Mouse (Mus musculus) thymus, adult 18-20 months (tissue): ENCODE data around the gene Cntfr.

Source experiments
- DNase-seq, 2 experiments: peaks; one replicate each; pipeline ENCODE4 v3.0.0; 2022; ENCODE audit warnings: mixed read lengths in 2 of 2

Gene Cntfr

DNA sequence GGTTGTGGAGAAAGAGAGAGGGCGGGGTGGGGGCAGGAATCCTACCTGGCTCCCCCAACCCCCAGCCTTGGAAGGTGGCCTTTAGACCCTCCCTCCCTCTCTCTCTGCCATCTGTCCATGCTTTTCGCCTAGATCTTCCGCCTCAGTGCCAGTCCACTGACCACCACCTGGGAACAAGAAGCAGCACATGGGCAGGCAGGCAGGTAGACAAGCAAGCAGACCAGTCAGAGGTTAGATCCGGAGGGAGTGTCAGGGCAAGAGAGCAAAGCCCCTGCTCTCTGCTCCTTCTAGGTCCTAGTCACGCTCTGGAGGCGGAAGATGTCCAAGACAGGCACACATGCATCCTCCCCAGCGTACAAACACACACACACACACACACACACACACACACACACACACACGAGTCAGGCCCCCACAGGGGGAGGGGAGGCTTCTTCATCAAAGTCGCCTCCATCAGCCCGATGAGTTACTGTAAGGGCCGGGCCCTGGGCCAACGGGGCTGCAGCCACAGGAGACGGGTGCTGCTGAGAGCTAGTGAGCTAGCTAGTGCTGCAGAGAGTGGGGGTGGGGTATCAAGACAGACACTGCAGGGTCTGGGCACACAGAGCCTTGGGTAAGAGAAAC, 19.8 kb downstream of the Cntfr start:
- no peak for DNase-seq

- DNase-seq, result no peak
These were observed 20.5 kb downstream of the Cntfr start for GRCm38 (mm10) chr4:41676248-41677005.

DNA sequence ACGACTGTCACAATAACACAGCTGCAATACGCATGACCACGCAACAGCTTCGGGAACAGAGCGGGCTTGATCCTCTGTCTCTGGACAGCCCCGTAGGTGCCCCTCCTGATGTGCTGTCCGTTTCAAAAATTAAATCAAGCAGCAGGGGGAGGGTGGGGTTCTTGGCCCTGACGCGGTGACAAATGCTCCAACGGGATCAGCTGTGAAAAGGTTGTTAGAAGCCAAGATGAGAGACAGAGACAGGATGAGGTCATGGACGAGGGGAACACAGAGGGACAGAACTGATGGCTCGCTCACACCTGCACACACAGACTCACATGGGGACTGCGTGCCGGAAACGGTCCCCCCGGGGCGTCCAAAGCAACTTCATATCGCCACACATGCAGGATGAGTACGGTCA, 23.7 kb downstream of the Cntfr start:
- no peak for DNase-seq

GRCm38 (mm10) chr4:41672522-41672963, 24.3 kb downstream of the Cntfr start:
- DNase-seq, result no peak

DNA sequence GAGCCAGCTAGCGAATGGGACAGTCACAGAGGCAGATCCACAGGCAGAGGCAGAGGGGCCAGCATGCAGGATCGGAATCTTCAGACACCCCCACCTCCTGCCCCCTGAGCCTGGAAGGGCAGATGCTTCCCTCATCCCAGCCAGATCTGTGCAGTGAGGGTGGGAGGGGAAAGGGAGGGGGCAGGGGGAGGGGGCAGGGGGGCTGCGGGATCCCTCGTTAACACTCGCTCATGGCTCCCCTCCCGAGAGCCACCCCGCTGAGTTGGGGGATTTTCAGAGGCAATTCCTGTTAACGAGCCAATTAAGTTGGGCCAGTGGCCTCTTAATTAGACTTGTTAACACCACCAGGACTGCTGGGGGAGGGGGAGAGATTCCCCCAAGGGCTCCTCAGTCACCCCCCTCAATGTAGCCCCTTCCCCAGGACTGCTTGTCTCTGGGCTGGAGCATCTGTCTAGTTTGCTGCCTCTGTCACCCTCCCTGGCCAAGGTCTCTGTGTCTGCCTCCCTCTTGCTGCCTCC, 24.9 kb downstream of the Cntfr start:
- no peak for DNase-seq

GRCm38 (mm10) chr4:41671500-41671899, 25.4 kb downstream of the Cntfr start:
- no peak for DNase-seq

- no peak for DNase-seq
These were observed 26.1 kb downstream of the Cntfr start for GRCm38 (mm10) chr4:41670836-41671235.

DNA sequence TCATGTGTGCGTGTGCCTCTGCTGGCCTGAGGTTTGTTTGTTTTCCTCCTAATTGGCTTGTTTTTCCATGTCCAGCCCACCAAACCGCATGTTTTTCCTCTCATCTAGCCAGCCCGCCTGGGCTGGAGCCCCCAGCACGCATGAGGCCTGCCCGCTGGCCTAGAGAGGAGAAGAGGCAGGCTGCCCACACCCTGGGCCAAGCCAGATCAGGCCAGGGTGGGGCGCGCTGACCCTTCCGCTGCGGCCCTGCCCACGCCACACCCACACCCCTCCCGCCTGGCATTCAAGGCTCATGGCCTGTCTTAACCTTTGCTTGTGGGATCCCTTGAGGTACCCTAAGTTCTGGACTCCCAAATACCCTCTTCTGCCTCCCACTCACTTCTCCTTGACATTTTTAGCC, 30.2 kb downstream of the Cntfr start:
- no peak for DNase-seq

GRCm38 (mm10) chr4:41665009-41665675, 31.7 kb downstream of the Cntfr start:
- no peak for DNase-seq

GRCm38 (mm10) chr4:41664533-41664932, 32.4 kb downstream of the Cntfr start:
- DNase-seq, result no peak

GRCm38 (mm10) chr4:41663614-41664013, 33.3 kb downstream of the Cntfr start:
- no peak for DNase-seq

GRCm38 (mm10) chr4:41662723-41663122, 34.2 kb downstream of the Cntfr start:
- DNase-seq, result no peak

- DNase-seq, result no peak
These were observed 35.9 kb downstream of the Cntfr start for GRCm38 (mm10) chr4:41660851-41661430.

GRCm38 (mm10) chr4:41659556-41659955, 37.3 kb downstream of the Cntfr start:
- no peak for DNase-seq

GRCm38 (mm10) chr4:41658566-41659384, 38.1 kb downstream of the Cntfr start:
- DNase-seq, result no peak

- DNase-seq, result no peak
These were observed 41.4 kb downstream of the Cntfr start for GRCm38 (mm10) chr4:41655525-41655924.

DNA sequence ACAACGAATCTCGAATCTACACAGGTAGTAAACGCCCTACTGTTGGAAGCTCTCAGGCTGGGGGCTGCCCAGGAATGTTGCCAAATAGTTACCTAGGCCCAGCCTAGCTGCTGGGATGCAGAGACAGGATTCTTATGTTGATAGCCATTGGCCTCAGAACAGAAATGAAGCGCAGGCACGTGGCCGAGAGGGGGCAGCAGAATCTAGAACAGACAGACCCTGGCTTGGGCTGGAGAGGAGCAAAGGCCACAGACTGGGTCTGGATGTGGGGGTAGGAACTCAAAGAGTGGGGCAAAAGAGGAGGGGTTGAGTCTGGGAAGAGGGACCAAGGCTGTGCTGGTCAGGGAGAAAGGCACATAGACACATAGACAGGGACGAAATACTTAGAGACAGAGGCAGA, 42.7 kb downstream of the Cntfr start:
- no peak for DNase-seq

- DNase-seq, result no peak
These were observed 43.2 kb downstream of the Cntfr start for GRCm38 (mm10) chr4:41653730-41654129.

DNA sequence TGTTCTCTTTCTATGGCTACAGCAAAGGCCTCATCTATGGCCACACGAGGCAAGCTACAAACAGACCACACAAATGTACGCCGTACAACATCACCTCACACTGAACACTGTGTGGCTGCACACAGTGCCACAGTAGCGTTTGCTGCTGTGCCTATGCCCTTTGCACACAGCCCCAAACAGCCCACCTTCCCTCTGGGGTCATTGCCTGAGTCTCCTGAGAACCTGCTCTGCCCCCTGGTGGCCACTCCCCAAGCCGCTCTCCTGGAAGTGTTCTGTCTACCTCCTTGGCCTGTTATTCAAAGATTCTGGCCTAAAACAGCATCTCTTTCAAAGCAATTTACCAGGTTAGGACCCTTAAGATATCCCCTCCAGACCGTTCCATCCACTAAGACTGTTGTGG, 43.6 kb downstream of the Cntfr start:
- DNase-seq, result peak in 1 of 2 experiments; percentile 17

- no peak for DNase-seq
These were observed 48.3 kb downstream of the Cntfr start for GRCm38 (mm10) chr4:41648627-41649026.

DNA sequence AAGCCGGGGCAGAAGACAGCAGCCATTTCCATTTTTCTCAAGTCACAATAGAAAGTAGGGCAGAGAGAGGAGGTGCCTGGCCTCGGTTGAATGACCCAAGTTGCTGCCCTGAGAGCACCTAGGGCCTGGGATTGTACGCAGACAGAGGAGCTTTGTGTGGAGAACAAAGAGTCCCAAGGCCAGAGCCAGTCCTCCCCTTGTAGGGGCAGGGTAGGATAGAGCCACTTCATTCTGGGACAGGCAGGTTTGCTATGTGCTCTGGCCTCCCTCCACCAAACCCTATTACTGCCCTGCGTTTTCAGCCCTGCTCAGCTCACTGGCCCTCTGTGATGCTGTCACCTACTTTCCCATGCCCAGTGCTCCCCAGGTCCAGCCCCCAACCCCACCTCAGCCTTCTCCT, 48.7 kb downstream of the Cntfr start:
- DNase-seq, result no peak

GRCm38 (mm10) chr4:41645488-41645887, 51.4 kb downstream of the Cntfr start:
- DNase-seq, result no peak
